12 mouse cellular contexts compared by ENCODE assay signal in genomic region chr12:55199306-55199705, GRCm38 (mm10). TPM values are rescaled to one million over a fixed set of nuclear protein-coding genes. Genes with fewer than 3 reads are reported as not detected.
DNase-seq lines count a peak whose midpoint lies in the region; ATAC-seq and TF ChIP-seq lines count a peak whose summit lies in the region.
"Not testable (repeated sequence)": the region's sequence is repeated elsewhere in the genome, so short reads cannot be mapped to it uniquely, and the experiment has no call there.
"Had no signal": no experiment of that assay in that cellular context is flagged by ENCODE, and none has a peak within 500 bp of the region (broad histone marks: within the 10 kb centered on the region; RNA-seq: fewer than 3 reads in every experiment).

Gene 1700047I17Rik2, plus strand, starts transcription at chr12:55199592.

- not testable (repeated sequence) for TF ChIP-seq CTCF in hindbrain, postnatal 0 days (IDR thresholded peaks at IDR 0.05; ENCODE audit: low read depth); lung, embryonic 14.5 days (IDR thresholded peaks at IDR 0.05; ENCODE audit: low read depth)

- not testable (repeated sequence) for H3K4me2 ChIP-seq in forebrain, embryonic 12.5 days; heart, embryonic 14.5 days (ENCODE audit: low read length); hindbrain, postnatal 0 days (ENCODE audit: low read depth, low read length); limb, embryonic 12.5 days; lung, embryonic 14.5 days; midbrain, embryonic 15.5 days; stomach, embryonic 14.5 days (replicated peaks; ENCODE audit: low read depth, low read length)

- not testable (repeated sequence) for H3K9ac ChIP-seq in forebrain, embryonic 12.5 days; heart, embryonic 14.5 days (ENCODE audit: low read length); hindbrain, postnatal 0 days (replicated peaks; ENCODE audit: low read length); limb, embryonic 12.5 days (replicated peaks); lung, embryonic 14.5 days; midbrain, embryonic 15.5 days; stomach, embryonic 14.5 days (replicated peaks; ENCODE audit: low read depth, low read length)

- H3K4me1 ChIP-seq in brown adipose tissue, adult 24 weeks (ENCODE audit: control insufficient read depth, insufficient read depth, insufficient read length, low read length); forebrain, embryonic 12.5 days; heart, embryonic 14.5 days (ENCODE audit: control insufficient read depth in 2 of 2, insufficient read depth in 2 of 2, low read length in 2 of 2); hindbrain, postnatal 0 days (ENCODE audit: insufficient read depth, low read length); limb, embryonic 12.5 days (replicated peaks); lung, embryonic 14.5 days (ENCODE audit: insufficient read depth); midbrain, embryonic 15.5 days; stomach, embryonic 14.5 days (ENCODE audit: control insufficient read depth, insufficient read depth, low read length): not testable (repeated sequence)

- H3K9me3 ChIP-seq in forebrain, embryonic 12.5 days; heart, embryonic 14.5 days (ENCODE audit: control insufficient read depth, low read length); hindbrain, postnatal 0 days (ENCODE audit: low read length); limb, embryonic 12.5 days; lung, embryonic 14.5 days (ENCODE audit: low read depth, low read length); midbrain, embryonic 15.5 days; stomach, embryonic 14.5 days (ENCODE audit: control insufficient read depth, low read depth, low read length): not testable (repeated sequence)

- H3K27ac ChIP-seq in brown adipose tissue, adult 24 weeks (replicated peaks; ENCODE audit: low read depth, low read length); forebrain, embryonic 12.5 days; heart, embryonic 14.5 days (replicated peaks in 1 of 2; ENCODE audit: control insufficient read depth in 1 of 2, insufficient read depth in 1 of 2, low read depth in 2 of 2, low read length in 2 of 2); hindbrain, postnatal 0 days; limb, embryonic 12.5 days; lung, embryonic 14.5 days (ENCODE audit: low read depth); midbrain, embryonic 15.5 days; stomach, embryonic 14.5 days (ENCODE audit: low read length): not testable (repeated sequence)

- not testable (repeated sequence) for H3K27me3 ChIP-seq in forebrain, embryonic 12.5 days; heart, embryonic 14.5 days (ENCODE audit: control insufficient read depth, insufficient read depth, low read length); hindbrain, postnatal 0 days (ENCODE audit: insufficient read depth, low read length); limb, embryonic 12.5 days; lung, embryonic 14.5 days (ENCODE audit: insufficient read depth, low read length); midbrain, embryonic 15.5 days (replicated peaks); stomach, embryonic 14.5 days (ENCODE audit: control insufficient read depth, insufficient read depth, low read length)

- not testable (repeated sequence) for DNase-seq in hindbrain, postnatal 0 days (ENCODE audit: low spot score); lung, embryonic 14.5 days

- H3K36me3 ChIP-seq in forebrain, embryonic 12.5 days (replicated peaks); heart, embryonic 14.5 days (ENCODE audit: control insufficient read depth, insufficient read depth, low read length); hindbrain, postnatal 0 days (ENCODE audit: insufficient read depth, low read length); limb, embryonic 12.5 days; lung, embryonic 14.5 days (ENCODE audit: insufficient read depth); midbrain, embryonic 15.5 days (replicated peaks); stomach, embryonic 14.5 days (ENCODE audit: control insufficient read depth, insufficient read depth, low read length): not testable (repeated sequence)

- H3K4me3 ChIP-seq in brown adipose tissue, adult 24 weeks (ENCODE audit: insufficient read depth, low read depth, low read length); forebrain, embryonic 12.5 days (replicated peaks); heart, embryonic 14.5 days (ENCODE audit: control insufficient read depth in 1 of 2, insufficient read depth in 1 of 2, low read depth in 1 of 2, low read length in 2 of 2); hindbrain, postnatal 0 days (ENCODE audit: low read length); limb, embryonic 12.5 days (replicated peaks); lung, embryonic 14.5 days (ENCODE audit: low read depth, low read length); midbrain, embryonic 15.5 days; stomach, embryonic 14.5 days (ENCODE audit: low read depth, low read length): not testable (repeated sequence)

- no CpG with 5 or more reads among the region's 40 CpGs for WGBS in forebrain, embryonic 12.5 days
- WGBS in heart, embryonic 14.5 days = no CpG with 5 or more reads among the region's 40 CpGs
- no CpG with 5 or more reads among the region's 40 CpGs for WGBS in hindbrain, postnatal 0 days
- WGBS in limb, embryonic 12.5 days = no CpG with 5 or more reads among the region's 40 CpGs
- no CpG with 5 or more reads among the region's 40 CpGs for WGBS in lung, embryonic 14.5 days
- WGBS in midbrain, embryonic 15.5 days = no CpG with 5 or more reads among the region's 40 CpGs
- no CpG with 5 or more reads among the region's 40 CpGs for WGBS in stomach, embryonic 14.5 days

- peak; percentile 99 for ATAC-seq in forebrain, embryonic 12.5 days (ENCODE audit: low FRiP score)
- peak; percentile 97 for ATAC-seq in heart, embryonic 14.5 days (ENCODE audit: insufficient number of reproducible peaks, insufficient read depth, low FRiP score, low read depth)
- peak; percentile 98 for ATAC-seq in hindbrain, postnatal 0 days
- ATAC-seq in limb, embryonic 12.5 days (ENCODE audit: insufficient number of reproducible peaks, insufficient read depth, low FRiP score, low TSS enrichment, low read depth) = peak; percentile 95
- ATAC-seq in lung, embryonic 14.5 days (ENCODE audit: insufficient read depth) = peak; percentile 96
- ATAC-seq in midbrain, embryonic 15.5 days (replicated peaks) = peak; percentile 98
- ATAC-seq in stomach, embryonic 14.5 days (ENCODE audit: insufficient number of reproducible peaks, insufficient read depth, low FRiP score, low read depth) = peak; percentile 98

RNA-seq across cellular contexts. Expression of gene 1700047I17Rik2, which starts in this region (rescaled TPM):
- 14.5 TPM in 1 of 2 replicates, not detected in the other for polyA plus RNA-seq in brown adipose tissue, adult 24 weeks (2012; ENCODE audit: insufficient read depth, insufficient read length, missing spikeins)
- 0.86 TPM in 1 of 2 replicates, not detected in the other for polyA plus RNA-seq in forebrain, embryonic 12.5 days (2016; fragmentation: Nextera tagmentation; extraction: Ambion mirVana)
- polyA plus RNA-seq in heart, embryonic 14.5 days (2014; fragmentation: Nextera tagmentation; extraction: Ambion mirVana) = 0.44 and 1.1 TPM in 2 replicates
- not detected in 2 replicates for total RNA-seq in hindbrain, postnatal 0 days (2014; rRNA removed)
- polyA plus RNA-seq in hindbrain, postnatal 0 days (2015; fragmentation: Nextera tagmentation; extraction: Ambion mirVana) = not detected in 2 replicates
- polyA plus RNA-seq in limb, embryonic 12.5 days (2016; fragmentation: Nextera tagmentation; extraction: Ambion mirVana) = 2.2 and 5.1 TPM in 2 replicates
- 1.7 and 3.0 TPM in 2 replicates for polyA plus RNA-seq in lung, embryonic 14.5 days (2014; fragmentation: Nextera tagmentation; extraction: Ambion mirVana)
- polyA plus RNA-seq in midbrain, embryonic 15.5 days (2015; fragmentation: Nextera tagmentation; extraction: Ambion mirVana) = not detected in 2 replicates
- 2.2 and 4.5 TPM in 2 replicates for polyA plus RNA-seq in stomach, embryonic 14.5 days (2014; fragmentation: Nextera tagmentation; extraction: Ambion mirVana)
- polyA plus RNA-seq: C2C12; cerebellum, adult 2 months; small intestine, adult 2 months; testis, adult 2 months had no signal

Comparison
In these comparisons a context has a peak if more than half of its experiments do, and no peak if none do; other contexts are left out.
1. Peak in ATAC-seq in forebrain, embryonic 12.5 days; RNA of the gene not detected or under 1 TPM.
2. Peak in ATAC-seq in hindbrain, postnatal 0 days; RNA of the gene not detected or under 1 TPM.
3. Peak in ATAC-seq in midbrain, embryonic 15.5 days; RNA of the gene not detected or under 1 TPM.